Mouse (Mus musculus): ENCODE results near the gene Vmn1r13.
"Not testable (repeated sequence)": the region's sequence is repeated elsewhere in the genome, so short reads cannot be mapped to it uniquely, and the experiment has no call there.

The Vmn1r13 gene

DNA sequence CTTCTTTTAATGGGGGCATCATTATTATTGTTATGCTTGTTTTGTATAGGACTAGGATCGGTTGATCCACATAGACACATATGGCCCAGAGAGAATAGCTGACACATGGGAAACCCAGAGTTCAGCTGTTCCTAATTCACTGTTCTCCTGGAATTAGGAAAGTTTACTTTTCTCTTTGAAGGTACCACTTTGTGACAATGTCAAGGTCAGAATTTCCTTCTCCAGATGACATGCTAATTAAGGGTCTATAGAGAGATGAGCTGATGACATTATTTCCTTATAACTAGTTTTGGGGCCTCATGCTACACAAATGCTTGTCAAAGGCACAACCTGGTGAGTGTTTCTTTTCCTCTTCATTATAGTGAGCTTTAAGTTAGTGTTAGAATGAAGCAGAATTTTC lies at the start of gene Vmn1r13:
TSS of gene Vmn1r13 (plus strand) at position 301 of the 400 bp plus-strand sequence.
- DNase-seq (ENCODE audit: low spot score in 2 of 2): not testable (repeated sequence)

DNA sequence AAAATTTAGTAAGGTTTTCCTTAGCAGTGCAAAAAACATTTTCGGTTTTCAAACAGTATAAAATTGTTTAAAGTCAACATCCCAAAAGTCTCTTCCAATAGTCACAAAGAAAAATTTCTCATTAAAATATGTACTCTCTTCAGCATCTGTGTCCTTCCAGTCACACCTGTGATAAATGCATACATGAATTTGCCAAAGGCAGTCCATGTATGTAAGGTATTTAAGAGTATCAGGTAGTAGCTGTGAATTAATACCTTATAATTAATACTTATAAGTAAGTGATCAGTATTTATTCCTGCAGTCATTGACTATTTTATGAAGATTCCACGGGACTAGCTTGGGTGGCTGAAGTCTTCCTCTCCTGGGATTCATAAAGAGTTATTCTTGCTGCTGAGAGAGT lies 46.5 kb upstream of the Vmn1r13 start, which contains the start of gene Vmn1r12:
TSS of gene Vmn1r12 (plus strand) at position 301 of the 400 bp plus-strand sequence.
- DNase-seq (ENCODE audit: low spot score in 2 of 2): no peak

DNA sequence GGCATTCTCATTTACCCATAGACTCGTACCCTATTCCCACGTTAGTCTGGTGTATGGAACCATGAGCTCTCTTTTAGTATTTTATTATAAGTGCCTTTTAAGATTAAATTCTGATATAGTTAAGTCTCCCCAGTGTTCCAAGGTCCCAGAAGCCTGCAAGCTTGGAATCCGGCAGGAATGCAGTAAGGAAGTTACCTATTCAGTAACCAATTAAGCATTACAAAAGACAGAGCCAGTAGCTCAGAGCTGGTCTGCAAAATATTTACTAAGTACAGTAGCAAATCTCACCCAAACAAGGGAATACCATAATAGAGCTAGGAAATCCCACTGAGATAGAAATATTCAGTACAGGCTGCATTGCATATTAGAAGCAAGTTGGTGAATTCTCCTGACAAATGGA lies 13.1 kb upstream of the Vmn1r13 start:
- DNase-seq (ENCODE audit: low spot score in 2 of 2): not testable (repeated sequence)

DNA sequence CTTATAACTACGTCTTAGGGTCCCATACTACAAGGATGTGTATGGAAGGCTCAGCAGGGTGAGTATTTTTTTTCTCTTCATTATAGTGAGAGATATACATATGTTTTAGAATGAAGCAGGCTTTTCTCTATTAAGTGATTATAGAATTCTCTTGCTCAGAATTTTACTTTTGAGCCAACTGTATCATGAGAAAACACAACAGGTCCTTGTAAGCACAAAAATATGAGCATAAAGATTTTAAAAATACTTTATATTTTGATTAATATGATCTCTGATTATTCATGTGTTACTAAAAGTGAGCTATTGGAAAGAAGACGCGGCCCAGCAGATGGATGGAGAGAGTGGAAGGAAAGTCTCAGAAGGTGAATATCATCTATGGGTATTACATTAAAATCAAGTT lies 28.3 kb downstream of the Vmn1r13 start, which contains the start of gene Vmn1r14:
TSS of gene Vmn1r14 (plus strand) at position 301 of the 400 bp plus-strand sequence.
- no peak for DNase-seq (ENCODE audit: low spot score in 2 of 2)

DNA sequence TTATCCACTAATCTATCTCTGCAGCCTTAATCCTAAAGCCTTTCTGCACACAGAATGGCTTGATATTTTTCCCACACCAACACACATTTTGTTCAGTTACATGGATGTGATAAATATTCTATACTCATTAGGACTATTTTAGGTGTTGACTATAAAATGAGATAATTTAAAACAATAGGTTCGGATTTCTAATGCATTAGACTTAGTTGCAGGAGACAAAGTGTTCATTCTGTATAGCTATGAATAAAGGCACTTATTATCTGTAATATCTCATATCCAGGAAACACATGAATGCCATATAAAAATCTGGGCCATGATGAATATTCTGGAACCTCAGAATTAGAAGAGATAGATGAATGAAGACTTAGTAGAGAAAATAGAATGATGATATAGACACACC lies 54.6 kb downstream of the Vmn1r13 start, which contains the start of gene Vmn1r15:
TSS of gene Vmn1r15 (plus strand) at position 301 of the 400 bp plus-strand sequence.
- DNase-seq (ENCODE audit: low spot score in 2 of 2): no peak

DNA sequence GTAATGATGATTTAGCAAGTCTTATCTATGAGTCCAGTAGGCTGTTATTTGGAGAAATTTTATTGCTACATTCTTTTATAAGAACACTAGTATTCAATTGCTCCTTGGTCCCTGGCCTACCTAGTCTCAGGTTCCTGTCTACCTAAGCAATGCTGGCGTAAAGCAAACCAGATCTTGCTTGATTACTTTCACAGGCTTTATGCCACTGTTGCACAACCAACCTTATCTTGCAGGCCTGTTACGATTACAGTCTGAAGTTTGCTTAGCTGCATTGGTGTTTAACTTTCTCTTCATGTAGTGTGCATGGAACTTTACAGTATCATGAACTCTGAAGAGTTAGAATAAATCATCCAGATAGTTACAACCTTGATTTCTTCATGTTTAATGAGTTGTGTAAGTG lies 57.9 kb downstream of the Vmn1r13 start:
- no peak for DNase-seq (ENCODE audit: low spot score in 2 of 2)

Data from cerebellum, postnatal 4 days (tissue).